Mouse (Mus musculus) large intestine, adult 2 months (tissue): ENCODE results near the gene Ncan. TPM values are rescaled to one million over a fixed set of nuclear protein-coding genes. Genes with fewer than 3 reads are reported as not detected.

ENCODE experiments used
- DNase-seq: peaks from one replicate; pipeline ENCODE4 v3.0.0-alpha.2; 2012; ENCODE audit warnings: low read depth, low spot score
- WGBS: fragments of 180-500 bp; shearing (Covaris S2); methylation state at CpG from one replicate; pipeline ENCODE4 v1.1.7; 2018; 5-methylcytosine and 5-hydroxymethylcytosine counted together
- polyA plus RNA-seq: library from polyadenylated mRNA; depleted of rRNA; stranded (reverse); fragments of >200 nt; gene quantifications from 2 replicates; pipeline ENCODE4 v1.2.3, GENCODE M21; 2012

Gene Ncan
- polyA plus RNA-seq, 1 experiment, result 0.06 TPM

DNA sequence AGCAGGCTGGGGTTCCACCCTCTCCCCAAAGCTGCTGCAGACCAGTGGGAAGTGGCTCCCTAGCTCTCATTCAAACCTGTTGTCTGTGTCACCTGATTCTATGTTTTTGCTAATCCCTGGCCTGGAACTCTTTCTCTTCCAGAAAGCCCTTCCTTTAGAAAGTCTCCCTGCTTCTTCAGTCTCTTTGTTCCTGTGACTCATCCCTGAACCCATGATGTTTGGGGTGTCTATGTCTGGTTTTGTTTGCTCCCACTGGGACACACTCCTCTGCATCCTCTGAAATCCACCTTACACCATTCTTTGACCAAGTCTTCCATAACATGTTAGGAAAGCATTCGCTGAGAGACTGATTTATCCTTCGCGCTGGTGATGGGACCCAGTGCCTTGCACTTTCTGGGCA is 9.4 kb upstream of the Ncan start:
- DNase-seq, result no peak
- WGBS, result 90% methylated on average over 3 of the region's 3 CpGs

DNA sequence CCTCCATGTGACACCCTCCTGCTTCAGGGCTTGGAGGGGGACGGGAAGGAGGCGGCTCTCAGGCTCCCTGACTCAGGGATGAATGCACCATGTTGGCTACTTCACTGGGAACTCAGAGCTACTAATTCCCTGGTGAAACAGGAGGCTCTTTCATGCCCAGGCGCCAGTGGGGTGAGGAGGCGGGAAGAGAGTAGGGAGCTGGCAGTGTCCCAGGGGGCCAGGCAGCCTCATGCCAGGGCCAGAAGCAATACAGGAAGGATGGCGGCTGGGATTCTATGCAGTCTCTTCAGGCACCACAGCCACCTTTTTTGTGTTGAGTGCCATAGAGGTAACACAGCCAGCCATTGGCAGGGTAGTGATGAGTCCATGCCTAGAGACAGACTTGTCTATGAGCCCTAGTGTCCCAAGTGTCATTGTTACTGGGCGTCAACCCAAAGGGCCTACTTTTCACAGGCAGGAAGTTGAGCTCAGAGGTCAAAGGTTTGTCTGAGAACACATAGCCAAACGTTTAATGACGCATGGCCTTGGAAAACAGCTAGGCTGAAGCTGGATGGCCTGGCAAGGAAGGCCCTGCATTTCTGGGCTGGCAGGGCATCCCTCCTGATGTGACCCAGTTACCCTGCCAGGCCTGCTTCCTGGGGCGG is 8.8 kb upstream of the Ncan start:
- peak; percentile 76 for DNase-seq
- 37% methylated on average over 9 of the region's 9 CpGs for WGBS

DNA sequence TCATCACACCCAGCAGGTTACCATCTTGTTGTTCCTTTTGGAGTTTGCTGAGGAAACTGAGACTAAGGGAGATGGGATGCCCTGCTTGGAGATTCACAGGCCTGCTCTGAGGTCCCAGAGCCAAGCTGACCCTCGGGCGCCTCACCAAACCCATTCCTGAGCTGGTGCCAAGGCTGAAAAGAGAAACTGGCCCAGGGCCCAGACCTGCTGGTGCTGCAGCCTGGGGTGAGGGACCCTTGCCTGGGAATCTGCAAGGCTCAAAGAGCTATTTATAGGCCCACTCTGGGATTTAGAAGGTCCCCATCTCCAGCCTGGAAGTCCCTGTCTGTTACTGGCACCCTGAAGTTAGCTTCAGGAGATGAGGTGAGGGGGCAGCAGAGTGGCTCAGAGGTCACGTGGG is 7.8 kb upstream of the Ncan start:
- no peak for DNase-seq
- WGBS, result 51% methylated on average over 3 of the region's 3 CpGs

DNA sequence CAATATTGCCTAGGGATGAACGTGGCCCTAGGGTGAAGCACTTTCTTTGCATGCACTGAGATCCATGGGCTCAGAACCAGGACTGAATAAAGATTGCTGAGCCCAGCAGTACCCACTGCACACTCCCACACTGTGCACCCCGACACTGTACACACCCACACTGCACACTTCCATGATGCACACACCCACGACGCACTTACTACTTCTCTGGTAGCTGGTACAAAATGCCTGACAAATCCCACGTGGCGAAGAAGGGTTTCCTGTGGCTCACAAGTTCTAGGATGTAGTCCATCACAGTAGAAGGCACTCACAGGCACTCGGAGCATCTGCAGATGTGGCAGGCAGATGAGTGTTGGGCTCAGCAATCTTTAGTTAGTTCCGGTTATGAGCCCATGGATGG is 4.3 kb upstream of the Ncan start:
- no peak for DNase-seq
- WGBS, result 58% methylated on average over 8 of the region's 8 CpGs

DNA sequence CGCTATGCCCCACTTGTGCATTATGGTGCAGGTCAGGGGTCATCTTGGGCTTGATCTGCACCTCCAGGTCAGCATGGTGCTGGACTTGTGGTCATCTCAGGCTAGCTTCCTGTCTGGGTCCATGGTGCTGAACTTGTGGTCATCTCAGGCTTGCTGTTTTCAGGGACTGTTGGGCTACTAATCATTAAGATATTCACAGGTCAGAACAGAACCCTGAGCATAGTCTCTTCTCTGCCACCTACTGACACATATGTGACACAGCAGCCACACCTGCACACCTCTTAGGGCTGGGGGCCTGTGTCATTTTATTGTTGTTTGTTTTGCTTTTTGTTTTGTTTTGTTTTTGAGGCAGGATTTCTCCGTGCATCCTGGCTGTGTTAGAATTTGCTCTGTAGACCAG is 2.2 kb upstream of the Ncan start:
- 48% methylated on average over 2 of the region's 2 CpGs for WGBS
- DNase-seq, result no peak

DNA sequence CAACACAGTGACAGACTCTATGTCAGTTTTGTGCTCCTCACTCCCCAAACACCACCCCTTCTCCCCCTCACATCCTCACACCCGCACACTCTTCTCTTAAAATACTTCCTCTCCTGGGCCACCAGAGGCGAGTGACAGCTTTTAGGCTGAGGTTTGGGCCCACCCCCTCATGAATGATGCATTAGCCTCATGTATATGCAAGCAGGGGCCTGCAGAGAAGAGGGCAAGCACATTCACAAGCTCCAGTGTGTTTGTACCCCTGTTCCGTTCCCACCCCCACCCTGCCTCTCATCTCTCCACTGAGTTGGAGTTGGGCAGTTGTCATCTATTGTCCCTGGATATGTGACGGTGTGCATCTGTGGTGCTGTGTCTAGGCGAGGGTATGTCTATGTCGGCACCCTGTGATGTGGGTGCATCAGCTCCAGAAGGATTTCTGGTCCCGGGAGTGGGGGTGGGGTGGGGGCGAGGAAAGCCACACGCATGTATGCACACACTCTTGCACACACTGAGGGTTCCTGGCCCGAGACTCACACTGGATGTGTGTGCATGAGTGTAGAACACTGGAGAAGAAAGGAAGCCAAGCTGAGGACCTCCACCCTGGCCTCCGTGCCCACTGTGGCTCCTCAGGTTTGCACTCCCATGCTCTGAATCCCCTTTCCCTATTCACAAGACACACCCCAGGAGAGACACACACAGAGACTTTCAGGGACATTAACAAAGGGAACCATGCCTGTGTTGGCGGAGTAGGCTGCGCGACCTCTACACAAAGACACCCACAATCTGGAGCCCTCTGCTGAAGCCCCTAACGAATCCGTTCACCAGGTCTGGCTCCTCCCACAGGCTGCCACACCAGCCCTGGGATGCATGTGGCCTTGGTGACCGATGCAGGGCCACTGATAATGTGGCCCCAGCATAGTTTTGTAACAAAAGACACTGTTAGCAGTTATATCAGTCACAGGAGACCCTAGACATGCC is 1.7 kb downstream of the Ncan start:
- DNase-seq, result no peak
- 21% methylated on average over 17 of the region's 17 CpGs for WGBS

DNA sequence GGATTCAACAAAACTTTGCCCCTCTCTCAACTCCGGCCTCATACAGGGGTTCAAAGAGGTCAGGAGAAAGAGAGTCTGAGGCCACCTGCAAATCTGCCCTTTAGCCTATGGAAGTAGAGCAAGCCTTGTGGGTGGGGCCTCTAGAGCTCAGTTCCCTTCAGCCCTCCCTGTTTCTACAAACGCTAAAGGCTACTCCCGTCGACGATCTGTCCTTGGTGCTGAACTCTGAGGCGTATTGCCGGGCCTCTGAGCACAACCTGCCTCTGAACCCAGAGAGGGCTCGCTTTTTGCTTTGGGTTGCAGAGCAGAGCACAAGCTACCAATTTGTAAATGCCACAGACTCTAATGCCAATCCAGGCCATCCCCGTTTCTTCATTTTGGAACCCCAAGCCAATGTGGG is 3.1 kb downstream of the Ncan start:
- no peak for DNase-seq
- WGBS, result 7% methylated on average over 9 of the region's 9 CpGs

DNA sequence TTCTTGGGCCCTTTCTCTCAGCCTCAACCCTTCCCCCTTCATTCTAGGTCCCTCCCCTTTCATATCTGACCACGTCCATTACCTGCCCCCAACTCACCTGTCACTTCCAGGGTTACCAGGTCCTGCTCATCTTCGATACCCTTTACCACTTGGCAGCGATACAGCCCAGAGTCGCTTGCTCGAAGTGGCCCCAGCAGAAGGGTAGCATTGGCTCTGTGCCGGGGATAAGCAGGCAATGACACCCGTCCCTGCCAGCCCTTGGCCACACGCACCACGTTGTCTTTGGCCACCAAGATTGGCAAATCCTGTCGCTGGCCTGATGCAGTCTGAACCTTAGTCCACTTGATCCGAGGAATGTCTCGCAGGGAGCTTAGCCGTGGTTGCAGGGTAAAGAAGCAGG is 5.8 kb downstream of the Ncan start:
- 61% methylated on average over 13 of the region's 13 CpGs for WGBS
- DNase-seq, result no peak

DNA sequence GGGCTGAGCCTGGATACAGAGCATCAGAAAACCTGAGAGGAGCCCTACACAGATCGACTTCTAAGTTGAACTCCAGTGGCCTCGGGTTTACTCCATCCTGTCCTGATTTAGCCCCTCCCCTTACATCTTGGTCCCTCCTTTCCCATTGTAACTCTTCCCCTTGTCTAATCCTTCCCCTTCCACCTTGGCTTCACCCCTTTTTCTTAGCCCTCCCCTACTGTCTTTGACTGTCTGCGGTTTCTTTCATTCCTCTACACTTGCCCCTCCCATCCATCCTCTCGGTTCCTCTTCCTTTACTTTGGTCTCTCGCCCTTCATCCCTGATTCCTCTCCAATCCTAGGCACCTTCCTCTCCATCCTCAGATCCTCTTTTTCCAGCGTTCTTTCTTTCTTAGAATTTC is 6.2 kb downstream of the Ncan start:
- no peak for DNase-seq
- 19% methylated on average over 6 of the region's 6 CpGs for WGBS

DNA sequence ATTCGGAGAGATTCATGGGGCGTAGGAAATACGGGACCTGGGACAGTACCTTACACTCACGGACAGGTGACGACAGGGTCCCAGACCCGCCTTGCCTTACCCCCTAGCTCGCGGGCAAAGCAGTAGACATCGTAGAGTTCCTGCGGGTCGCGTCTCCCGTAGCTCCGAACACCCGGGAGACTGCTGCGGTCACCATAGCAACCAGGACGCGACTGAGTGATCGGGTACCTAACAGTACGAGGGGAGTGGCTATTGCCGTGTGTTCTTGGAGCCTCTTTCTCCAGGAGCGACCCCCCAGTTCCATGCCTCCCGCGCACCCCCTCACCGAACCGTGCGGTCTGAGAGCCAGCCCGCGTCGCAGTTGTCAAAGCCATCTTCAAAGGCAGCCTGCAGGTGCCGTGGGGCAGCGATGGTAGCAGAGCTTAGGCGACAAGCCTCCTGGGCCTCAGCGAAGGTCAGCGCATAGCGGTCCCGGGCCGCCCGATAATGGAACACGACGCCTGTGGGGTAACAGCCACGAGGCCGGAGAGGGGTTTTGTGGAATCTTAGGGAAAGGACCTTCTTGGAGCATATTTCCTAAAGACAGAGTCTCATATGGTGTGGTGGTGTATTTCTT is 8.2 kb downstream of the Ncan start:
- 11% methylated on average over 43 of the region's 43 CpGs for WGBS

DNA sequence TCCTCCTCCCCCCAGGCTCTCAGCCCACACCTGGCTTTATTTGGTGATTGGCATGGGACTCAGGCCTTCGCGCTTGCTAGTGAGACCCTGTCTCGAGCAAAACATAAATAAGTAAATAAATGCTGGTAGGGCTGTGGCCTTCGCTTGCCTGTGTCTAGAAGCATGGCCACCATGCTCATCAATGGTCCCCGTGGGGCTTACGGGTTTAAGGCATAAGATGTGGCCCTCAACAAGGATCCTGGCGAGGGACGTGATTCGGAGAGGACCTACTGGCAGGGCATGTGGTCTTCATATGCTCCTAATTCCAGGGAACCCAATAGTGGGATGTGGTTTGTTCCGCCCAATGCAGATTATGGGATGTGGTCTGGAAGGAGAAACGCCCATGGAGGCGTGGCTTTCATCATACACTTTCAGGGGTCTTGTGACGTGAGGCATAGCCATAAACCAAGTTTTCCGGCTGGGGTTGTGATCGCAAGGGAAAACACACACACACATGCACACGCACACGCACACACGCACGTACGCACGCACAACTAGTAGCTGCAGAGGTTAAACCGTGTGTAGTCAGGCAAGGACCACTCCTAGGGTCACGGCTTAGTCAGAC is 9.4 kb downstream of the Ncan start:
- 43% methylated on average over 23 of the region's 23 CpGs for WGBS
- no peak for DNase-seq

More for the DNA sequence above, 8.2 kb downstream of the Ncan start:
- DNase-seq, result no peak

DNA sequence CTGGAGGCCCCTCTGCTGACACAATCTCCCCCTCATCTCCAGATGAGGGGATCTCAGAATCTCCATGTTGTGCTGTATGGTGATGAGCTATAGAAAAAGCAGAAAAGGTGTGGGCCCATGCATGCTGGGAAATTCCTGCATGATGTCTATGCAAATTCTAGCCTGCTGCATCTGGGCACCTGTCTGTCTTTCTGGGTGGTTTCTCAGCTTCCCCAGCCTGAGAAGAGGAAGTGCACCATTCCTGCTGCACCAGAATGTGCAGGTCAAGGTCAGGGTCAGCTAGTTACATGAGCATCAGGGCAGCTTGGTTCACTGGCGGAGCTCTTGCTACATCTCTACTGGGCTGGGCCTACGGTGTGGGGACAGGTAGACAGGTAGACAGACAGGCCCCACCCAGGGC is 10.2 kb downstream of the Ncan start:
- no peak for DNase-seq
- WGBS, result 62% methylated on average over 2 of the region's 2 CpGs

DNA sequence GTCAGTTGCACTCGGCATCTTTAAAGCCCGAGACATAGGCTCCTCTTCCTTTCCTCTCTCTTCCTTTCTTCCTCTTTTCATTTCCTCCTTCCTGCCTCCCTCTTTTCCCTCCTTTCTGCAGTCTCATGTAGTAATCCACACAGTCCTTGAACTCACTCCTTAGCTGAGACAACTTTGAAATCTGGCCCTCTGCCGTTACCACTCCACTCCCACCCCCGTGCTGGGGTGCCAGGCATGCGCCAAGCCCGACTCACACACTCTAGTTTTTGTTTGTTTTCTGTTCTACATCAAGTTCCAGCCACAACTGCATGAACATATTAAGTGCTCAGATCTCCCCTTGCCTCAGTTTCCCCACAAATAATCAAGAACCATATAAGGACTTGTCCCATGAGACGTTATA is 15.8 kb downstream of the Ncan start:
- 69% methylated on average over 7 of the region's 7 CpGs for WGBS

DNA sequence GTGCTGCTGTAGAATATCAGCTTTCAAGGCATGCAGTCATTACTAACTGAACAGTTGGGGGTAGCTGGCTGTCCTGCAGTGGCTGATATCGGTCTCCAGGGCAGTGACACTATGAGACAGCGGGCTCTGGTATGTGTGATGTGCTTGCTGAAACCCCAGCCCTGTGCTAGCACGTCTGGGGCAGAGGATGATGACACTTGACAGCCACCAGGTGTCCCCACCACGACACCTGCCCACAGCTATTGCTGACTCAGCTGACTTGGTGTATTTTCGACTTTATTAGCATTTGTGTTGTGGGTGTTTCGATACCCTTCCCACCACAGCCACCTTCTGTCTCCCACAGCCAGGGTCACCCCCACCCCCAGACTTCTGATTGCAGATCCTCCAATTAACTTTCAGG is 16.2 kb downstream of the Ncan start:
- DNase-seq, result no peak
- WGBS, result 6% methylated on average over 6 of the region's 6 CpGs

More for the DNA sequence above, 15.8 kb downstream of the Ncan start:
- DNase-seq, result no peak

DNA sequence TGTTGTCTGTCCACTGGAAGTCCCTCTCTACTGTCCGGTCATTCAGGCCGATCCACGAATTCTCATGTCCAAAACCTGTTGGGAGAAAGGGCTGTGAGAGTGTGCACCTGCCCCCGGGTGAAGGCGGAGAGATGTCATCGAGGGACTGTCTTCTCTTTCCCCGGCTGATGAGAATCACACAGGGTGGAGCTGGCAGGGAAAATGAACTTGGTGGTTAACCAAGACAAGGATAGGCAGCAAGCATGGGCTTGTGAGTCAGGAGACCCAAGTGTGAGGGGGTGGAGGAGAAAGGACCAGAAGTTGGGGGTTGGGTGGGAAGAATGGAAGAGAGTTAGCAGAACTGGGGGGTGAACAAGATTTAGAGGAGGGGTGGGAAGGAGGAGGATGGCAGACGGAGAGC is 20.4 kb downstream of the Ncan start:
- no peak for DNase-seq
- 75% methylated on average over 8 of the region's 8 CpGs for WGBS

DNA sequence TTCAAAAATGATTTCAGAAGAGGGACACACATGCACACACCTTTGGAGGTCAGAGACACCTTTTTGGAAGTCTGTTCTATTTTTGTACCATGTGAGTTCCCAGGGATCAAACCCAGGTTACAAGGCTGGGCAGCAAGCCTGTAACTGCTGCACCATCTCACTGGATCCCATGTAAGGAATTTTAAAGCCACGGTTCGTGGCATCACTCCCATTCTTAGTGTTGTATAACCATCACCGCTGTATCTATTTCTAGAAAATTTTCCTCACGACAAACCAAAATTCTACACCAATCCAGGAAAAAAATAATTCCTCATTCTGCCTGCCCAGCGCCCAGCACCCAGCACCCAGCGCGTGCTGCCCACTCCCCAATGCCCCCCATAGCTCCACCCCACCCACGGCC is 21.4 kb downstream of the Ncan start:
- WGBS, result 64% methylated on average over 8 of the region's 8 CpGs
- DNase-seq, result no peak

DNA sequence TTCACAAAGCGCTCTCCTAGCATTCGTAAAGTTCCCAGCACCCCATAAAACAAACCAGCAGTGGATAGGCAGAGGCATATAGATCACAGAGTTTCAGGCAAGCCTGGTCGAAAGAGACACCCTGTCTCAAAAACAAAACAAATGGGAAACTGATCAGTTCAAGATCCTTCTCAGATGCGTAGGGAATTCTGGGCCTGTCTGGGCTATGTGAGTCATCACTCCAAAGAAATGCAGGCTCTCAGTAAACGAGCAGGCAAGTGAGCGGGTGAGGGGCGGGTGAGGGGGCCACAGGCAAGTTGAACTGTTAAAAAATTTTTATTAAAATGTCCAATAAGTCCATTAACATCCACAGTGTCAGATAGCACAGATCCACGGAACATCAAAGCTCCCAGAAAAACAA is 27.9 kb downstream of the Ncan start:
- no peak for DNase-seq
- 50% methylated on average over 8 of the region's 8 CpGs for WGBS

DNA sequence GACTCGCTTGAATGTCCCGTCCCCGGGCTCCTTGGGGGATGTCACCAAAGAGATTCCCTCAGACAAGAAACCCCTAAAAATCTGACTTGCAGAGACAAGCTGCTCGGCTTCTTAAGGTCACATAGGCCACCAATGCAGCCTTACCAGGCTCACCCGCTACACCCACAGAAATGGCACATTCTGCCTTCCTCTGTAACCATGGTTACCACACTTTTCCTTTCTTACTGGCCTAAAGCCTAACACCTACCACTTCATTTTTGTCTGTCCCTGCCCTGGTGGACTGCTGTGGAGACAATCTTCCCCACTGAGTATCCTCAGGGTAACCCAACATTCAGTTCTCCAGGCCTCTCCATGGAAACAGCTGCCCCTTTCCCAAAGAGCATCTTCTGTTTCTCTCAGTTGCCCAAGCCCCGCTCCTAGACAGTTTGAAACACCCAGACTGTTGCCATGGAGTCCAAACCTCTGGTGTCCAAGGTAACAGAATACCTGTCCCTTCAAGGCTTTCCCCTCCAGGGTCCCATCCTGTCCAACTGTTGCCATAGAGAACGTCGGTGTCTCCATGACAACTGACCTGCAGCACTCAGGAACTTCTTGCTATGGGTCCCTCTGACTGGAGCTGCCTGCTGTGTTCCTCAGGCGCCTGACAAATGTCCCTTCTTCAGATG is 31.2 kb downstream of the Ncan start:
- no peak for DNase-seq
- WGBS, result 64% methylated on average over 9 of the region's 9 CpGs

DNA sequence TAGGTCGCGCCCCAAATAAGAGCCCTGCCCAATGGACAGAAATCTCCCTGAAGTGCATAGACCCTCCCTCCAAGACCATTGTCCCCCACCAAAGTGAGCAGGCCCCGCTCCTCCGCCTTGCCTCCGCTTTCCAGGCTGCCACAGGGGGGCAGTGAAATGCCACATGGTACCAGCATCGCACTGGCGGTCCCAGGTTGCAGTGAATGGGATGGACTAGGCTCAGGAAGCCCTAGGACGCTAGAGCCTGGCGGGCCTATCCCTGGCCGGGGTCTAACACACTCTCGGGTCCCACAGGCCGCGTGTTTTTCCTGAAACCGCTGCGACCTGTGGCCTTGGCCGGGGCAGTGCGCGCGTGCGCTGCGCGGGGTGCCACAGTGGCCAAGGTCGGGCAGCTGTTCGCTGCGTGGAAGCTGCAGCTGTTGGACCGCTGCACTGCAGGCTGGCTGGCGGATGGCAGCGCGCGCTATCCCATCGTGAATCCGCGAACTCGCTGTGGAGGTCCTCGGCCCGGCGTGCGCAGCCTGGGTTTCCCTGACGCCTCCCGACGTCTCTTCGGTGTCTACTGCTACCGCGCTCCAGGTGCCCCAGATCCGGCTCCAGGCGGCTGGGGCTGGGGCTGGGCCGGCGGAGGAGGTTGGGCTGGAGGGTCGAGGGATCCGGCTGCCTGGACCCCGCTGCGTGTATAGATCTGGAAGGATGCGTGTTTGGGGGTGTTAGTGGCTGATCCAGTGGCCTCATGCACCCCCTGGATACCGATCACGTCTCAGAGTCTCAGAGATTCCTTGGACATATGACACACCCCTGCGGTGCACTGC is 32.6 kb downstream of the Ncan start:
- 5% methylated on average over 56 of the region's 56 CpGs for WGBS
- DNase-seq, result no peak
